Mouse (Mus musculus) heart, adult 11 months (tissue): ENCODE results near the gene Ggta1.

Experiments
- DNase-seq: peaks from one replicate; pipeline ENCODE4 v3.0.0; 2022

The Ggta1 gene

GRCm38 (mm10) chr2:35490458-35491111 lies 27.6 kb upstream of the Ggta1 start:
- DNase-seq, result no peak

GRCm38 (mm10) chr2:35487700-35488099 lies 24.7 kb upstream of the Ggta1 start:
- DNase-seq, result no peak

- DNase-seq, result no peak
These were observed 24.1 kb upstream of the Ggta1 start for GRCm38 (mm10) chr2:35486981-35487655.

GRCm38 (mm10) chr2:35484102-35484501 lies 21.1 kb upstream of the Ggta1 start:
- DNase-seq, result no peak

- no peak for DNase-seq
These were observed 20.4 kb upstream of the Ggta1 start for GRCm38 (mm10) chr2:35483402-35483801.

GRCm38 (mm10) chr2:35481322-35481990 lies 18.4 kb upstream of the Ggta1 start:
- no peak for DNase-seq

- no peak for DNase-seq
These were observed 17.0 kb upstream of the Ggta1 start for GRCm38 (mm10) chr2:35480073-35480472.

- no peak for DNase-seq
These were observed 15.7 kb upstream of the Ggta1 start for GRCm38 (mm10) chr2:35478812-35479122.

- no peak for DNase-seq
These were observed 15.2 kb upstream of the Ggta1 start for GRCm38 (mm10) chr2:35477999-35478811.

- DNase-seq, result no peak
These were observed 14.3 kb upstream of the Ggta1 start for GRCm38 (mm10) chr2:35477321-35477720.

- DNase-seq, result peak; percentile 76
These were observed 11.9 kb upstream of the Ggta1 start for GRCm38 (mm10) chr2:35474916-35475315.

GRCm38 (mm10) chr2:35469266-35469665 lies 6.2 kb upstream of the Ggta1 start:
- DNase-seq, result no peak

- peak; percentile 37 for DNase-seq
These were observed 5.2 kb upstream of the Ggta1 start for GRCm38 (mm10) chr2:35468276-35468675.

- DNase-seq, result peak; percentile 59
These were observed 4.8 kb upstream of the Ggta1 start for GRCm38 (mm10) chr2:35467855-35468254.

GRCm38 (mm10) chr2:35465677-35466076 lies 2.6 kb upstream of the Ggta1 start:
- peak; percentile 14 for DNase-seq

GRCm38 (mm10) chr2:35464548-35464947 lies 1.5 kb upstream of the Ggta1 start:
- DNase-seq, result peak; percentile 81

GRCm38 (mm10) chr2:35464089-35464534 lies 1.1 kb upstream of the Ggta1 start:
- DNase-seq, result peak; percentile 88

- DNase-seq, result peak; percentile 98
These were observed 499 bp upstream of the Ggta1 start for GRCm38 (mm10) chr2:35463372-35464088.

GRCm38 (mm10) chr2:35461971-35462787 lies 852 bp downstream of the Ggta1 start:
- peak; percentile 95 for DNase-seq

GRCm38 (mm10) chr2:35461131-35461947 lies 1.7 kb downstream of the Ggta1 start:
- DNase-seq, result peak; percentile 96
